Mouse (Mus musculus) testis, adult 2 months (tissue): ENCODE results near the gene Hist1h2bq.
"Not testable (repeated sequence)": the region's sequence is repeated elsewhere in the genome, so short reads cannot be mapped to it uniquely, and the experiment has no call there.

Experiments
- CTCF ChIP-seq: fragments of 200-500 bp; IDR thresholded peaks from 2 replicates; pipeline ENCODE4 v1.5.1; 2012; ENCODE audit warnings: low read depth, mild to moderate bottlenecking, inconsistent platforms, low read length, moderate library complexity; ENCODE audit not compliant: control insufficient read depth, insufficient read depth, insufficient replicate concordance
- POLR2A ChIP-seq: fragments of 200-500 bp; IDR thresholded peaks from 2 replicates; pipeline ENCODE4 v1.6.1; 2012; ENCODE audit warnings: low read depth, mild to moderate bottlenecking, inconsistent platforms, low read length, moderate library complexity; ENCODE audit not compliant: control insufficient read depth

DNA sequence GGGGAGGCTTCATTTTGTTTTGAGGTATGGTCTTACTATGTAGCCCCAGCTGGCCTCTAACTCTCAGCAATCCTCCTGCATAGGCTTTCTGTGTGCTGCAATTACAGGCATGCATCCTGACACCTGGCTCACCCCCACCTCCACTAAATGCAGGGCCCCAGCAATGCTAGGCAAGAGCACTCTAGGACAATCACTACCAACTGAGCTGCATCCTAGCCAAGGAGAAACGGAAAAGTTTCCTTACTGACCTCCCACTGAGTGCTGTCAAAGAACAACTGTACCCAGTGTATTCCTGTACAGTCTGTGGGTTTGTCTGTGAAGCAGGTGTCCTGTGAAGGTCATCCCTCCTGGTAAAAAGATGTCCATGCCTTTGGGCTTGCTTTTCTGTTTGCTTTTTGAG lies 40.7 kb upstream of the Hist1h2bq start:
- not testable (repeated sequence) for TF ChIP-seq POLR2A, CTCF
